Mouse (Mus musculus) heart, adult 2 months (tissue): ENCODE results near the gene St7l.

Experiments
- CTCF ChIP-seq: fragments of 200-600 bp; IDR thresholded peaks from 2 replicates; pipeline ENCODE4 v1.8.1; 2022; ENCODE audit warnings: antibody characterized with exemption, mild to moderate bottlenecking, moderate library complexity
- EP300 ChIP-seq: fragments of 200-500 bp; IDR thresholded peaks from 2 replicates; pipeline ENCODE4 v1.6.1; 2011; ENCODE audit warnings: low read depth, low read length, control low read depth; ENCODE audit not compliant: insufficient read depth
- POLR2A ChIP-seq: fragments of 200-500 bp; IDR thresholded peaks from 2 replicates; pipeline ENCODE4 v1.6.1; 2011; ENCODE audit warnings: mild to moderate bottlenecking, low read depth, low read length, control low read depth; ENCODE audit not compliant: insufficient read depth

DNA sequence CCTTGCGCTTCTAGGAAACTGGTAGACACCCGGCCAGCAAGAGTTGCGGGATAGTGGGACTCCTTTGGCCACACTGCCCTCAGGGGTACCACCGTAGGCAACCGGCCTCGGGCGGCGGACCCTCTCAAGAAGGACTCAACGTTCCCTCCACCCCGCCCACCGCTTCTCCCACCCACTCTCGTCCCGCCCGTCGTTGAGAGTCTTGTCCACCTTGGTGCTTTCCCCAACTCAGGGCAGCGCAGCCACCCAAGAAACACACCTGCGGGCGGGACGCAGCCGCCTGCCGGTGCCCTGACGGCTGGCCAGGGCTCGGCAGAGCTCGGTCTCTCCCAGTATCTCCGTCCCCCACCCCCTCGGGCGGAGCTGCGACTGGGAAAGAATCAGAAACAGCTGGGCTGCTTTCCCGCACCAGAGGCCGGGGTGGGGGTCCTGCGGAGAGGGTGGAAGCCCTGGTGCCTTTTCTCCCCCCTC lies 98.4 kb downstream of the St7l start:
- TF ChIP-seq EP300 (no peak), CTCF (no peak), POLR2A (no peak)
